Mouse (Mus musculus) CD4-positive helper T cell, adult 2 months (primary cell): ENCODE measurements around the gene Sh3kbp1.

Source experiments
- DNase-seq: peaks from one replicate; pipeline ENCODE4 v3.0.0-alpha.2; 2012; ENCODE audit warnings: low read depth, missing footprints, low spot score

Sh3kbp1 gene

GRCm38 (mm10) chrX:159735513-159736099 is 108.5 kb downstream of the Sh3kbp1 start:
- DNase-seq = peak; percentile 33

GRCm38 (mm10) chrX:159737344-159737743 is 110.3 kb downstream of the Sh3kbp1 start:
- DNase-seq = peak; percentile 15

- DNase-seq = no peak
These were observed 117.0 kb downstream of the Sh3kbp1 start for GRCm38 (mm10) chrX:159744035-159744434.

GRCm38 (mm10) chrX:159744620-159745019 is 117.5 kb downstream of the Sh3kbp1 start:
- DNase-seq = no peak

- no peak for DNase-seq
These were observed 124.8 kb downstream of the Sh3kbp1 start for GRCm38 (mm10) chrX:159751834-159752233.

- no peak for DNase-seq
These were observed 129.2 kb downstream of the Sh3kbp1 start for GRCm38 (mm10) chrX:159756261-159756660.

- DNase-seq = peak; percentile 68
These were observed 130.1 kb downstream of the Sh3kbp1 start for GRCm38 (mm10) chrX:159756901-159757821.

- DNase-seq = peak; percentile 88
These were observed 130.9 kb downstream of the Sh3kbp1 start for GRCm38 (mm10) chrX:159757854-159758540.

- no peak for DNase-seq
These were observed 136.7 kb downstream of the Sh3kbp1 start for GRCm38 (mm10) chrX:159763801-159764200.

GRCm38 (mm10) chrX:159765850-159766249 is 138.8 kb downstream of the Sh3kbp1 start:
- DNase-seq = no peak

GRCm38 (mm10) chrX:159769005-159769404 is 141.9 kb downstream of the Sh3kbp1 start:
- peak; percentile 28 for DNase-seq

GRCm38 (mm10) chrX:159769773-159770172 is 142.7 kb downstream of the Sh3kbp1 start:
- DNase-seq = peak; percentile 31

- DNase-seq = no peak
These were observed 145.1 kb downstream of the Sh3kbp1 start for GRCm38 (mm10) chrX:159772137-159772536.

- DNase-seq = no peak
These were observed 148.0 kb downstream of the Sh3kbp1 start for GRCm38 (mm10) chrX:159775042-159775441.

- no peak for DNase-seq
These were observed 151.7 kb downstream of the Sh3kbp1 start for GRCm38 (mm10) chrX:159778787-159779186.

GRCm38 (mm10) chrX:159790516-159790915 is 163.4 kb downstream of the Sh3kbp1 start:
- no peak for DNase-seq

- DNase-seq = no peak
These were observed 168.5 kb downstream of the Sh3kbp1 start for GRCm38 (mm10) chrX:159795603-159796002.

- no peak for DNase-seq
These were observed 177.3 kb downstream of the Sh3kbp1 start for GRCm38 (mm10) chrX:159804371-159804770.

GRCm38 (mm10) chrX:159809510-159809909 is 182.4 kb downstream of the Sh3kbp1 start:
- DNase-seq = peak; percentile 77

- DNase-seq = no peak
These were observed 183.4 kb downstream of the Sh3kbp1 start for GRCm38 (mm10) chrX:159810469-159810868.

GRCm38 (mm10) chrX:159817508-159817907 is 190.4 kb downstream of the Sh3kbp1 start:
- no peak for DNase-seq

- peak; percentile 82 for DNase-seq
These were observed 201.1 kb downstream of the Sh3kbp1 start for GRCm38 (mm10) chrX:159828135-159828534.
